Mouse (Mus musculus): ENCODE results near the gene Rab20. TPM values are rescaled to one million over a fixed set of nuclear protein-coding genes. Genes with fewer than 3 reads are reported as not detected.

Gene Rab20
- 9.5 and 9.6 TPM in 2 replicates for polyA plus RNA-seq (2012; rRNA removed)

DNA sequence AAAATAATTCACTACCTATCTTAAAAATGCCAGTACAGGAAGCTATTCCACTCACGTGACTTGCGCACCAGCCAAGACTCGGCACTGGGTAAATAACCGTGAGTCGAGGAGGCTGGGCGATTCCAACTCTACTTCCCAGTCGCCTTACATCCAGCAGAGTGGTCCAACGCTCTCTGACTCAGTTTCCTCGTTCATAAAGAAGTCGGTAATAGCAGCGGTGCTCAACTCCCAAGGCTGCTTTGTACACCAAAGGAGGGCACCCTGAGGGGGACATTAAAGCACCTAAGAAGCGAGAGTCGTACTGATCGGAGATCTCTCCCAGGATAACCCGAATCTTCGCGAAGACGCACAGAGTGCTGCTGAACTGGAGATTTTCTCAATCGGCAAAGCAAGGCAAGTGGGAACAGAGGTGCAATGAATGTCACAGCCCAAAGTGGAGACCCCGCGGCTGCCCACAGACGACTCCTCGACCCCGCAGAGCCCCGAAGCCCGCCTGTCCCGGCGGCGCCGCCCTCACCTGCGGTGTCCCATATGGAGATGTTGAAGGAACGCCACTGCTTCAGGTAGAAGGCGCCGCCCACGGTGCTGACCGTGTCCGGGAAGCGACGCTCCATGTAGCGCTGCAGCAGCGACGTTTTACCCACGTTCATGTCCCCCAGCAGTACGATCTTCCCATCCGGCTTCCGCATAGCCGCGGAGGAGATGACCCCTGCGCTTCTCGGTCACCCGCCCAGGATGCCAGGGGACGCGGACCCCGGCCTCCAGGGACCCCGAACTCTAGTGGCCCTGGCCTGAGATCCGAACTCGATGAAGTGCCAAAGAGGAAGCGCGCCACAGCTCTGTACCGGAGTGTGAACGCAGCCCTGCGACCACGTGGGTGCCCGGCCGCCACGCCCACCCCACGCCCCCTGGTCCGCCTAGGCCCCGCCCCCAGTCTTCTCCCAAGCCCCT lies at the start of gene Rab20:
Gene Rab20, minus strand, starts transcription at position 900 of the 951 bp plus-strand sequence.

DNA sequence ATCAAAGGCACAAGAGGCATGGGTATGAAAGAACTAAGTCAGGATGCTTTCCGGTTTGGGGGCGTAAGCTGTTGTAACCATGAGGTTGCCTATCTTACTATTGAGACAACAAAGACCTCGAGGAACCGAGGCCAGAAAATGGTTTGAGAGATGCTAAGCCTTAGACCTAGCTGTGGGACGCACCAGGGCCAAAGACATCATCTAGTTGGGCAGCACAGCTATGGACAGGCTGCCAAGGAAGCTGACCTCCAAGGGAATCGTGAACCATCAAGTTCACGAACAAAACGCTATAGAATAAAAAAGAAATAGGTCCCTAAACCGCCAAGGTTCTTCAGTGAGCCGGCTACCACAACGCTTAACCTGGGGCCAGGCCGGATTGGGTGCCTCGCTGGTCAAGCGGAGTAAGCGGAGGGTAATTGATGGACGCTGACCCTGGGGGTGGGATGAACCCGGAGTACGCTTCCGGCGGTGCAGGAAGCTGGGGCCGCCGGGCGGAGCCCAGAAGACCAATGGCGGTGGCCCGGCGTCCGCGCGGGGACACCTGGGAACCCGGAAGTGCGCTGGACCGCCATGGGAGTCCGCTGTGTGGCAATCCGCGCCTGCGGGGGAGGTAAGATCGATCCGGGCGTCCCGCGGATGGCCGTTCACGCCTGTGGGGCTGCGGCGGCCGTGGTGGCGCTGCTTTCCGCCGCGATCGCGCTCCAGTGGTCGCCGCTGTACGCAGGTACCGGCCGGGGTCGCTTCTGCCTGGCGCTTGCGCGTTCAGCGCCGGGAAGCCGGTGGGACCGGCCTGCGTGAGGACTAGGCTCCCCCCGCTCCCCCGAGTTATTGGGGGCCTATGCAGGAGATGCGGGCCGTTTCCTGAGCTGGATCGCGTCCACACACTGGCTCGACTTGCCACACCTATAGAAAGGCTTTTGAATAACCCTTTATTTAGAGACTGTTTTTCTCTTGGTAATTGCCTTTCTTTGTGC lies 18.8 kb upstream of the Rab20 start, which contains the start of gene Naxd:
Gene Naxd, plus strand, starts transcription at position 490 of the 974 bp plus-strand sequence.

Other genes starting within 250 kb of the Rab20 start
- 8.4 and 9.9 TPM in 2 replicates for gene Col4a2, start 165.9 kb downstream of the Rab20 start, polyA plus RNA-seq (2012; rRNA removed)
- 33.4 and 38.4 TPM in 2 replicates for gene Col4a1, start 165.9 kb downstream of the Rab20 start, polyA plus RNA-seq (2012; rRNA removed)
- 44.7 and 48.6 TPM in 2 replicates for gene Naxd, start 18.8 kb upstream of the Rab20 start, polyA plus RNA-seq (2012; rRNA removed)
- 14.3 and 18.2 TPM in 2 replicates for gene Cars2, start 72.1 kb upstream of the Rab20 start, polyA plus RNA-seq (2012; rRNA removed)
- 13.2 and 14.4 TPM in 2 replicates for gene Ing1, start 76.9 kb upstream of the Rab20 start, polyA plus RNA-seq (2012; rRNA removed)
- 27.2 and 30.4 TPM in 2 replicates for gene Ankrd10, start 157.0 kb upstream of the Rab20 start, polyA plus RNA-seq (2012; rRNA removed)
- not detected in 2 replicates for gene 1700016D06Rik, start 222.4 kb upstream of the Rab20 start, polyA plus RNA-seq (2012; rRNA removed)
- gene Arhgef7, start 249.0 kb upstream of the Rab20 start, polyA plus RNA-seq (2012; rRNA removed), result 8.5 and 10.3 TPM in 2 replicates